Mouse (Mus musculus): ENCODE results near the gene Tinf2.

Gene Tinf2

DNA sequence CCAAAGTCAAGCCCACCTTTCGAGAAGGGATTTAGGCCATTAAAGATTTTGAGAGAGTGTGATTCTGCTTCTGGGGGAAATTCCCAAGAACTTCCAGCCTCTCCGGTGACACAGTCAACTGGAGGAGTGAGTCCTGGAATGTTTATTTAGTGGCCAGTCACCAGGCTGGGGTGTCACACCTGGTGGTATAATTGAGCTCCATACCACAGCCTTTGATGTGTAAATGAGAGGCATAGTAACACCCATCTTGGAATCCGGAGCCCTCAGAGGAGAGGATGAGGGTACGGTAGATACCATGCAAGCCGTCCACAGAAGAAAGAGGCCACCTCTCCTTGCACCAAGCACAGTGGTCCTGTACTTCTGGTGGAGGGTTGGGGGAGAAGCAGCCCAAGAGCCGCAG, 21.1 kb upstream of the Tinf2 start:
- DNase-seq = no peak

DNA sequence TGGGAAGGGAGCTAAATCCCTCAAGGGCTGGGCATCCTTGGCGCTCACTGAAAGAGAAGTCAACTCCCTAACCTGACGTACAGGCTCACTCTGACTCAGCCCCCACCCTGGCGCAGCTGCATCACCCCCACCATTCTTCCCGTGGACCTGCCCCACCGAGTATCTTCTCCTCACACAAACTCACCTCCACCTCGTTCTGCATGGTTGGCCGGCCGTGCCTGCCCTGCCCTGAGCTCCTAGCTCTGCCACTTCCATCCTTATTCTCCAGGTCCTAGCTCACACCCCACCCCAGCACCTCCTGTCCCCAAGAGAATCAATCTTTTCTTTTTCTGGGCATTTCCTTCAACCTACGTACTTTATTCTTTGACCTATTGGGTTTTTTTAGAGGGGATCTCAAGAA, 19.5 kb upstream of the Tinf2 start:
- no peak for DNase-seq

GRCm38 (mm10) chr14:55697226-55697625, 15.6 kb upstream of the Tinf2 start:
- no peak for DNase-seq

- no peak for DNase-seq
Observed at GRCm38 (mm10) chr14:55689433-55689832, 7.8 kb upstream of the Tinf2 start.

DNA sequence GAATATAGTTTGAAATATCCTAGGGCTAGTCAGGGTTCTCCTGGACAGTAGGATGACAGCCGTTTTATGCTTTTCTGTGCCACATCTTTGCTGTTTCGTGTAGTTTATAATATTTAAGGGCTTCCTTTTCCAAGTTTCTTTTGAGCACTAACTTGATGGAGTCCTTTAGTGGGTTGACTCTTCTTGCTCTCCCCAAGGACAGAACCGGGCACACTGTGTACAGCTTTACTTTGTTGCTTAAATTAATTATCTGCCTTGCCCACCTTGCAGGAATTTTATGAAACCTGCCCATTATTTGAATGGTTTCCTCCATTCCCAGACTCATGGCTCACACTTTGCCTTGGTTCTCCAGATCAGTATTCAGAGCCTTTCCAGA, 486 bp upstream of the Tinf2 start:
- DNase-seq = no peak

DNA sequence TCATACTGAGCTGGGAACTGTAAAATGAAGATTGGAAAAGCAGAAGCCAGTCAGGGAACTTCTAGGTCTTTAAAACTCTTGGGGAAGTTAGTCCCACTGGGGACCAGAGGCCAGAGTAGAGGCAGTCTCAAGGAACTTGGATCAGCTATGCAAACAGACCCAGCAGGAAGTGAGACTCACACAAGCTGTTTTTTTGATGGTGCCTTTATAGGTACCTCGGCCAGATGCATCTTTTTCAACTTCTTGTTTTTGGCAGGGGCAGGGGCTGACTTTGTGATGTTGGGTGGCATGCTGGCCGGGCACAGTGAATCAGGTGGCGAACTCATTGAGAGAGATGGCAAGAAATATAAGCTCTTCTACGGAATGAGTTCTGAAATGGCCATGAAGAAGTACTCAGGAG, 4.0 kb downstream of the Tinf2 start:
- DNase-seq = no peak

DNA sequence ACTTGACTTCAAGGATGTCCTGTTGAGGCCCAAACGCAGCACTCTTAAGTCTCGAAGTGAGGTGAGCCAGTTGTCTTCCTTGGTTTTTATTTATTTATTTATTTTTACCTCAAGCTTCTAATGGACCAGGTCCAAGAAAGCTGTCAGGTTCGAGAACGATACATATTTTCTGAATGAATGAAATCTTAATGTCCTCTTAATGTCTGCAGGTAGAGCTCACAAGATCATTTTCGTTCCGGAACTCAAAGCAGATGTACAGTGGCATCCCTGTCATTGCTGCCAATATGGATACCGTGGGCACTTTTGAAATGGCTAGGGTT, 8.9 kb downstream of the Tinf2 start:
- no peak for DNase-seq

DNA sequence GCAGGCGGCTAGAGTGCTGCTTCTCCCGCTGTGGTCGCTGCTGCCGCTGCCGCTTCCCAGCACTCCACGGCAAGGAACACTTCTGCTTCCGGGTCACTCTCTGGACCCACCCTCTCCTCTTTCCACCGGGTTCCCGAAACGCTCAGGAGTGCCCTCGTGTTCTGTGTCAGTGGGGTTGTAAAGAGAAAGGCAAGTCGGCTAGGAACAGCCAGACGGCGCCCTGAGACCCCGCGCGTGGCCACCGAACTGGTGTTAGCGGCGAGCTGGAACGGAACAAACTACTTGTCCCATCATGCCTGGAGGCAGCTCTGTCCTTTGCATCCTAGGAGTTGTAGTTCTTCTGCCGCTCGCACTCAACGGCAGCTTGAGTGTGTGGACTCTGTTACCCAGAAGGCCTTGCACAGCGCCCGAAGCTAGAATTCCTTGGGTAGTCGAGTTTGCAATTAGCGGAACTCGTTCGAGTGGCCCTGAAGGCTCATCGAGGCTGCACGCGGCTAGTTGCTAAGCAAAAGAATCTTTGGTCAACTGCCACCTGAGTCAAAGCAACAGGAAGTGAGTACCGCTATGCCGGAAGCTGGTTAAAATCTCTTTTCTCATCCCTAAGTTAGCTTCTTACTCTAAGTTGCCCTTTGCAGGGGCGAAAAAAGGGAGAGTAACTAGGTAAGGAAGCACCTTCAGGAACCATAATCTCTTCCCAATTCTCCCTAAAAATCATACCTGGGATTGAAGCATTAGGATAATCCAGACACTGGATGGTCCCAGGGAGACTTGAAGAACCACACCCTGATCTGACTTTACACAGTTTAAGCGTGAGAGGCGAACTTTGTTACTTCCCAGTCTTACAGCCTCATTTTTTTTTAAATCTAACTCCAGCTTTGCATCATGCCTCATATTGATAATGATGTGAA, 9.5 kb downstream of the Tinf2 start, which contains the start of the genes Gmpr2 and Nedd8:
Gmpr2 (plus strand) TSS at position 109 of the 908 bp plus-strand sequence.
Nedd8 (minus strand) TSS at position 292 of the 908 bp plus-strand sequence.
- DNase-seq = peak; percentile 86 to 88

DNA sequence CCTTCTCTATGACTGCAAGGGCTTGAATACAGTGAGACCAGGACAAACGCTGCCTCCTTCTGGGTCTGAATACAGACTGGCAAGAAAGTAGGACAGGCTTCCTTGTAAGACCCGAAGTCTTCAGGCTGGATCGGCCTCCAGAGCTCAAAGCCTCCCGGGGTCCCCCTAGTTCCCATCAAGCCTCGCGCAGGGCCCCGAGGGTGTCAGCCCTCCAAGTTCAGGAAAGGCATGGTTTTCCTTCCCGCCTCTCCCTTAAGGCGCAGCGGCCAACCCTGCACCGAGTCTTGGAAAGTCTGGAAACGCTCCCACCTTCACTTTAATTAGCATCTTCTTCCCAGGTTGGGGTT, 10.2 kb downstream of the Tinf2 start:
- no peak for DNase-seq

- DNase-seq = no peak
Observed at GRCm38 (mm10) chr14:55660636-55661035, 21.0 kb downstream of the Tinf2 start.

- peak; percentile 73 to 78 for DNase-seq
Observed at GRCm38 (mm10) chr14:55659960-55660573, 21.6 kb downstream of the Tinf2 start, which contains the start of gene Mdp1. Gene Mdp1, minus strand, starts transcription at chr14:55660508.

DNA sequence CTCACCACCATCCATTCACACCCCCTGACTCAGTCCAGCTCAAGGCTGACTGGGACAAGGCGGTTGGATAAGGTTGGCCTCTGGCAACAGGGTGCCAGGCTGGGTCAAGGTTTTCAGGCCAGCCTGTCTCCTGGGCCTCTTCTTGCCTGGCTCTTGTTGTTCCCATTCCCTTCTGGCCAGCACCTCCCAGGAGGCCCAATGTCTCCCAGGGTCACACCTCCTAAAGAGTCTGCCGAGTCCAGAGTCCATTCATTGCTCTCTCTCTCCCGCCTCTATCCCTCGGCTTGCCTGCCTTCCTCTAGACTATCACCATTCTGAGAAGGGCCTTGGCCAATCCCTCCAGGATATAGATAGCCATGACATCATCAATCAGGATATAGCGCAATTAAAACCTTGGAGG, 23.6 kb downstream of the Tinf2 start:
- no peak for DNase-seq

DNA sequence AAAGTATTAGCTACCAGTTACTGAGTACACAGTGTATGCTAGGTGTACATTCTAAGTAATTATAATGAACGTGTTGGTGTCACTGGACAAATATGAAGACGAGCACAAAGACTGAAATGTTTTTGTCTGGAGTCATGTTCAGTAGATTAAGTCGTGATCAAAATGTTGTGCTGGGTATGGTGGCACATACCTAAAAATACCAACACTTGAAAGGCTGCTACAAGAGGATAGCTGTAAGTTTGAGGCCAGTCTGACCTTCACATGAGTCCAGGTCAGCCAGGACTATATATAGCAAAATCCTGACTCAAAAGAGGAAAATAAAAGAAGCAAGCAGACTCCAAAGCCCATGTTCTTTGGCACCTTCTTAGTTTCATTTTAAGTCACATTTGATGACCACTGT, 24.7 kb downstream of the Tinf2 start:
- no peak for DNase-seq

DNA sequence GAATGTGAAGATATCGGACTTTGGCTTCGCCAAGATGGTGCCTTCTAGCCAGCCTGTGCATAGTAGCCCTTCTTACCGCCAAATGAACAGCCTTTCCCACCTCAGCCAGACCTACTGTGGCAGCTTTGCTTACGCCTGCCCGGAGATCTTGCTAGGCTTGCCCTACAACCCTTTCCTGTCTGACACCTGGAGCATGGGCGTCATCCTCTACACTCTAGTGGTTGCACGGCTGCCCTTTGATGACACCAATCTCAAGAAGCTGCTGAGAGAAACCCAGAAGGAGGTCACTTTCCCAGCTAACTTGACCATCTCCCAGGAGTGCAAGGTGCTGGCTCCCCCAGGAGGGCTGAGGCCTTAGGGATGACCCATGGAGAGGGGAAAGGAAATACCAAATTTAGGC, 30.1 kb downstream of the Tinf2 start:
- DNase-seq = peak; percentile 32 to 59

DNA sequence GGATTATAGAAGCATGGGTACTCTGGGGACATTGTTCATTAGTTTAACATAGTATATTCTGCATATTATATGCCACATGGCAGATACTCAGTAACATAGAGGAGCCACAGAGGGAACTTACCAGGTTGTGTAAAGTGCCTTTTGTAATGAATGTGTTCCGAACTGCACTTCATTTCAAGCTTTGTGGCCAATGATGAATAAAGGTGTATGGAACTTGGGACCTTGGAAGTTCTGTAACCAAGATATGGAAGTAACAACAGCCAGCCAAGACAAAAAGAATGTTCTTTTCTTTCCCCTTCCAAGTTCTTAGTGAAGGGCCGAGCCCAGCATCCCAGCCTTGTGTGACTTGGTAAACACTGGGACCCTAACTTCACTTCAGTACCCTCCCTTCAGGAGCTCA, 31.7 kb downstream of the Tinf2 start, which contains the start of gene Tssk4:
Tssk4 (plus strand) TSS at position 301 of the 400 bp plus-strand sequence.
- DNase-seq = no peak

- peak in 1 of 2 experiments; percentile 35 for DNase-seq
Observed at GRCm38 (mm10) chr14:55644261-55644888, 37.2 kb downstream of the Tinf2 start.

DNA sequence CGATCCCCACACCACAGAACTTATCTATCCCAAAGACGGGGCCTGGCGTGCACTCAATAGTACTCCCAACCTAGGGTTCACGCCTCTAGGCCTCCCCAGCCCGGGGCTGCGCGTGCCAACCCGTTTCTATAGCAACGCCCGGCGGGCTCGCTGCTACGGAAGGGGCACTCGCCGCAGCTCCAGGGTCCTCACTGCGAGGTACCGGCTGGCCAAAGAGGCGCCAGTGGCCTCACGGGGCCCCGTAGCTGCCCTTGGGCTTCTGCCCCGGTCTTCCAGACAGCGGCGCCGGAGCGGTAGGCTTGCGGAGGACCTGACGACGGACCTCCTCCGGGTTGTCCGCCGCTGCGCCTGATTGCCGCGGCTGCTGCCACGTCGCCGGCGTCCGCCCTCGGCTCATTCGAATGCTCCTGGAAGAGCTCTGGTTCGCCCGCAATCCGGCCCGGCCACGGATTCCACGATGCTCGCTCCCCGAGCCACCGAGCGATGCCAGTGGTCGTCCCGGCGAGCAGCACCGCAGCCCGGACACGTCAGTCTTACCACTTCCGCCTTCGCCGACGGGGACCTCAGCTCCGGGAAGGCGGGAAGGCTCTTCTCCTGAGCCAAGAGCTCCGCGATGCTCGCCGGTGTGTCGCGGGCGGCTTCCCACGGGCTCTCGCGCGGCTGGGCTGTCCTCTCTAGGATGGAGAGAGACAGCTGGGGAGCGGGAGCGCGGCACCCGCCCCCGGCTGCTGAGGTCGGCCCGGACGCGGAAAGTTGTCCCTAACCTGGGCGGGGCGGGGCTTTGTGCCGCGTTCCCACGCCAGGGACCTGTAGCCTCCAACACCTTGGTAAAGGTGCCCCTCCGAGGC, 38.3 kb downstream of the Tinf2 start, which contains the start of gene Tm9sf1:
Tm9sf1 (minus strand) TSS at position 747 of the 848 bp plus-strand sequence.
- DNase-seq = peak; percentile 81 to 86

- DNase-seq = no peak
Observed at GRCm38 (mm10) chr14:55642679-55643059, 39.0 kb downstream of the Tinf2 start.

DNA sequence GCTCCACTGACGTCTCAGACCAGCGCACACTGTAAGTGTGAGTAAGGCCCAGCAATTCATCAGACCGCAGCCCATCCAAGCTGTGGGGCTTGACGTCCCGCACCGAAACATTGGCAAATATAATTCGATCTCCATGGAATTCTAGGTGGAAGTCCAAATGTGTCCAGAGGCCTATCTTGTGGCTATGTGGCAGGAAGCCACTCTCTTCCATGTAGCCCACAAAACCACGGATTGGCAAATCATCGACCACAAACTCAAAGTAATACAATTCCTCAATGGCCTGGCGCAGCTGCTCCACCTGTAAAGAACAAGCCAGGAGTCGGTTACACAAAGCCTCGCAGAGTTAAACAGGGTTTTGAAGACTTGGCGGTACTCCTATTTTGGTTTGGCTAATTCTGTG, 40.3 kb downstream of the Tinf2 start:
- no peak for DNase-seq

- no peak for DNase-seq
Observed at GRCm38 (mm10) chr14:55640816-55641215, 40.8 kb downstream of the Tinf2 start.

DNA sequence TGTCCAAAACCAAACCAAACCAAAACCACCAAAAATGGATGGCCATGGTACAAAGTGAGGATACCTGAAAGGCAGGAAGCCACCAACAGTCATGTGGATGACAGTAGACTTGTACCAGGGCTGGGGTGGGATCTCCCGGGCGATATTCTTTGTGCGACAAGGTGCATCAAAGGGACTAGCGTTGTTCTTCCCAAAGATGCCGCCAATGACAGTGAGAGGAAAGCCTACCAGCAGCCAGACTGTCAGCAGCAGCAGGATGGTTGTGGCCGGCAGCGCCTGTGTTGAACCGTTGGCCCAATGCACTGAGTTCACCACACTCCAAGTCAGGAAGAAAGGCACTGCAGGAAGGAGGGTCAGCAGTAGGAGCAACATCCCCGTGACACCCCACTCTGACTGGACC, 43.8 kb downstream of the Tinf2 start, which contains the start of gene Gm49378:
Gm49378 (minus strand) TSS at position 101 of the 400 bp plus-strand sequence.
- no peak for DNase-seq

GRCm38 (mm10) chr14:55635523-55636007, 46.1 kb downstream of the Tinf2 start, which contains the start of gene Ipo4:
Gene Ipo4, minus strand, starts transcription at chr14:55635957.
- peak; percentile 83 to 89 for DNase-seq

Data from thymus, postnatal 36 days (tissue).